Mouse (Mus musculus) embryonic facial prominence, embryonic 14.5 days (tissue): ENCODE results near the gene Smox. TPM values are rescaled to one million over a fixed set of nuclear protein-coding genes. Genes with fewer than 3 reads are reported as not detected.

Source experiments
- ATAC-seq: fragments of 200-750 bp; cut with Nextera tagmentation; 2 replicates; pipeline ENCODE4 v1.8.0; 2017; ENCODE audit warnings: low read depth, moderate number of reproducible peaks, moderate TSS enrichment
- DNase-seq: peaks from one replicate; pipeline ENCODE4 v3.0.0-alpha.2; 2015; ENCODE audit warnings: low spot score
- H3K27ac ChIP-seq: fragments of 300-500 bp; sonication (generic); replicated peaks from 2 replicates; pipeline ENCODE4 v1.5.1; 2014; ENCODE audit warnings: low read depth, mild to moderate bottlenecking, low read length, moderate library complexity
- H3K27me3 ChIP-seq: fragments of 300-500 bp; sonication (generic); replicated peaks from 2 replicates; pipeline ENCODE4 v1.6.1; 2014; ENCODE audit warnings: low read length; ENCODE audit not compliant: control insufficient read depth, insufficient read depth
- H3K36me3 ChIP-seq: fragments of 300-500 bp; sonication (generic); 2 replicates; pipeline ENCODE4 v1.6.1; 2014; ENCODE audit warnings: low read length, mixed read lengths; ENCODE audit not compliant: control insufficient read depth, insufficient read depth
- H3K4me1 ChIP-seq: fragments of 300-500 bp; sonication (generic); 2 replicates; pipeline ENCODE4 v1.6.1; 2014; ENCODE audit warnings: antibody characterized with exemption, low read length; ENCODE audit not compliant: control insufficient read depth, insufficient read depth
- H3K4me2 ChIP-seq: fragments of 300-500 bp; sonication (generic); 2 replicates; pipeline ENCODE4 v1.6.1; 2014; ENCODE audit warnings: low read depth, mild to moderate bottlenecking, low read length, moderate library complexity, mixed read lengths
- H3K4me3 ChIP-seq: fragments of 300-500 bp; sonication (generic); 2 replicates; pipeline ENCODE4 v1.5.1; 2014; ENCODE audit warnings: low read depth, mild to moderate bottlenecking, low read length
- H3K9ac ChIP-seq: fragments of 300-500 bp; sonication (generic); 2 replicates; pipeline ENCODE4 v1.6.1; 2014; ENCODE audit warnings: low read depth, mild to moderate bottlenecking, low read length, moderate library complexity, mixed read lengths
- H3K9me3 ChIP-seq: fragments of 300-500 bp; sonication (generic); 2 replicates; pipeline ENCODE4 v1.6.1; 2016; ENCODE audit warnings: low read length; ENCODE audit not compliant: control insufficient read depth
- WGBS: fragments of 180-500 bp; shearing (Covaris S2); extraction: QIAGEN DNeasy Blood & Tissue Kit; methylation state at CpG from one replicate; pipeline ENCODE4 v1.1.7; 2014; 5-methylcytosine and 5-hydroxymethylcytosine counted together
- polyA plus RNA-seq: library from polyadenylated mRNA; unstranded; fragments of >200 nt; fragmentation: Nextera tagmentation; extraction: Ambion mirVana; gene quantifications from 2 replicates; pipeline ENCODE4 v1.2.1, GENCODE M21; 2014

Smox gene
- 28.9 and 33.2 TPM in 2 replicates for polyA plus RNA-seq

- Histone ChIP-seq H3K4me2 (peak within 1 kb of the TSS; percentile 94), H3K9me3 (no peaks in the 10 kb centered on the region), H3K9ac (peak within 1 kb of the TSS; percentile 89), H3K4me3 (peak within 1 kb of the TSS; percentile 91), H3K27me3 (no peaks in the 10 kb centered on the region), H3K36me3 (no peaks in the 10 kb centered on the region), H3K27ac (peak within 1 kb of the TSS; percentile 71), H3K4me1 (peaks cover 24% of the 10 kb centered on the region)
- ATAC-seq: no peak
- no peak for DNase-seq
- WGBS: 20% methylated on average over 7 of the region's 7 CpGs
These were observed at the start of gene Smox for GRCm38 (mm10) chr2:131491196-131491595. Smox (plus strand) TSS chr2:131491496.

DNA sequence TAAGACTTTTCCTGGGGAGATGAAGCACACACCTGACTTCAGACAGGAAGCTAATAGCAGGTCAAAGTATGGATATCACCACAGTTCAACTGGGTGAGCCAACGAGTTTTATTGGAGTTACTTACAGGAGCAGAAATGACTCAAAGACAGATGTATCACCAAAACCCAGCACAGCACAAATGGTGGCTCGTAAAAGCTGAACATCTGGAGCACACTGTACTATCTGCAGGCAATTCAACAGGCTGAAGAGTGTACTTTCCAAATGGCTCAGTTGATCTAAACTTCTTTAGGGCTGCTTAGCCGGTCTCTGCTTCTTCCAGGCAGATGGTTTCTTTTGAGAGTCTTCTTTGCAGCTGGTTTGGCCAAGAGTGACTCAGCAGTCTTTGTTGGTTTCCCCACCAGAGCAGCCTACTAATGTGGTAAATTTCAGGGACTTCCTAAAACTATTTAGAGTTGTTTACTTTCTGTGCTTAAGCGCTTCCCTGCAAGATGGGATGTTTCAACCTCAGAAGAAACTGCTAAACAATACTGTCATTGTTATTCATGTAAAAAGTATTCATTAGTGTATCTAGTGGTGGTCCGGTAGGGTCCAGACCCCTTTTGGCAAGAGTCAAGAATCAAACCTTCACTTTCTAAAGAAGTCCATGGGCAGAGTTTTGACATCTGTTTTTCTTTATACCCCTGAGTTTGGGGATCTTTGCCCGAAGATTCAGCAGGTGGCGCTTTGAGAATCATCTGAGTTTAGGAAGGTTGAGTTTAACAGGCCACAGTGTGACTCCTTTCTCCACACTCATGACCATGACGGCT lies 48.0 kb upstream of the Smox start:
- no peaks in the 10 kb centered on the region for H3K27me3 ChIP-seq
- 55% methylated on average over 8 of the region's 8 CpGs for WGBS
- H3K9ac ChIP-seq: no peak overlapping the region
- no peaks in the 10 kb centered on the region for H3K4me1 ChIP-seq
- H3K36me3 ChIP-seq: no peaks in the 10 kb centered on the region
- H3K9me3 ChIP-seq: no peaks in the 10 kb centered on the region
- H3K27ac ChIP-seq: no peak overlapping the region
- ATAC-seq (no peak), DNase-seq (peak; percentile 11)
- H3K4me2 ChIP-seq: no peak overlapping the region
- no peak overlapping the region for H3K4me3 ChIP-seq

GRCm38 (mm10) chr2:131443891-131444190 lies 47.5 kb upstream of the Smox start:
- no peak overlapping the region for H3K4me3 ChIP-seq
- H3K27me3 ChIP-seq: no peaks in the 10 kb centered on the region
- H3K36me3 ChIP-seq: no peaks in the 10 kb centered on the region
- no peak overlapping the region for H3K27ac ChIP-seq
- DNase-seq (no peak), ATAC-seq (no peak)
- H3K9ac ChIP-seq: no peak overlapping the region
- no peaks in the 10 kb centered on the region for H3K4me1 ChIP-seq
- 29% methylated on average over 1 of the region's 1 CpGs for WGBS
- H3K4me2 ChIP-seq: no peak overlapping the region
- no peaks in the 10 kb centered on the region for H3K9me3 ChIP-seq

DNA sequence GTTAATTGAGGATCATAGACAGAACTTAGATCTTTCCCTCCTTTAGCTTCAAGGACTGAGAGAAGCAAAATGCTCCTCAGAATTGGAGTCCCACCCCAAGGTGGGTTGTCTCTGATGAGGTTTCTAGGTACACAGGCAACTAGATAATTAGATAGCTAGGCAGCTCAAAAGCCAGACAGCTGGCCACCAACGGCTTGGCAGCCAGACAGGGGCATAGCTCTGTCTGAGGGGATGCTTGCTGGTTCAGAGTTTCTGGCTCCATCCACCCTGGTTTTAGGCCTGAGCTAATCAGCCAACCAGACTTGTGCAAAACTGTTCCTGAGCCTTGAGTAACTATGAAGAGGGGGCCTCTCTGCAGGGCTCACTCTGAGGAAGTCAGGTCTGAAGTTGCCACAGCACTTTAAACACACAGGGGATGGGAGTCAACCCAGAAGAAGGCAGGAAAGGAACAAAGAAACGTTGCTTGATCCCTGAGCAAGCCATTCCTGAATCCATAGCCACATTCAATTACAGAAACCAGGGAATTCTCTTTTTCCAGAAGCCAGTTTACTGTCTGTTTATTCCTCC lies 44.8 kb upstream of the Smox start:
- Histone ChIP-seq H3K27ac (no peak overlapping the region), H3K36me3 (no peaks in the 10 kb centered on the region), H3K9ac (no peak overlapping the region), H3K4me3 (no peak overlapping the region), H3K4me1 (no peaks in the 10 kb centered on the region), H3K4me2 (no peak overlapping the region), H3K27me3 (no peaks in the 10 kb centered on the region), H3K9me3 (no peaks in the 10 kb centered on the region)
- 63% methylated on average over 2 of the region's 2 CpGs for WGBS
- no peak for DNase-seq
- no peak for ATAC-seq

DNA sequence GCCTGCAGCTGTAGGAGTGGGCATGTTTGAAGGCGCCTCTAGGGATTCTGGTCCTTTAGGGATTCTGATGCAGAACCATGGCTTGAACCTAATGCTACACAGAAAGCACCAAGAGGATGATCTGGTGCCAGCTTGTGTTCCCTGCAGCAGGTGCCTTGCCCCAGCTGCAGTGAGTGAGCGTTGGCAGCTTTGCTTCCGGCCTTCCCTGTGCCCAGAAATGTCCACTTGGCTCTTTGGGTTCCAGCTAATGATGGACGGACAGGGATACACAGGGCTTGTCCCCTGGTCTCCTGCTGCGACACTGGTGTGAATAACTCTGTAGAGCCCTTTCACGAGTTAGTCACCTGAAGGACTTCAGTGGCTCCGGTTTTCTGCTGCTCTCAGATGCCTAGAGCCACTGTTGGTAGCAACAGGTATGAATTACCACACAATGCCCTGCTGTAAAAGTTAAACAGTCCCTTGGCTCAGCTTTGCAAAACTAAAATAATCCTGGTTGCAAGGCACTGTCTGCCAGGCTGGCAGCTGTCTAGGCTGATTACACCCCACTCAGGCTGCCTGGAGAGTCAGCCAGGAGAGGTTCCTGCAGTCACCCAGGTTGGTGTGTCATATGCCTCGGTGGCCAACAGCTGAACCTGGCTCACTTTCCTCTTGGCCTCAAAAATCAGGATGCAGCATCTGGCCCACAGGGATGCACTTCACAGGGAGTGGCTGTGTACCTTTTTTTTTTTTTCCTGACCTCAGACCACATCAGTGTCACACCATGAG lies 43.5 kb upstream of the Smox start:
- Histone ChIP-seq H3K4me2 (no peak overlapping the region), H3K4me3 (no peak overlapping the region), H3K36me3 (no peaks in the 10 kb centered on the region), H3K9ac (no peak overlapping the region), H3K4me1 (peaks cover 6% of the 10 kb centered on the region; the same call in 1 of the 2 replicates), H3K27me3 (no peaks in the 10 kb centered on the region), H3K9me3 (no peaks in the 10 kb centered on the region), H3K27ac (no peak overlapping the region)
- WGBS: 80% methylated on average over 8 of the region's 8 CpGs
- DNase-seq (no peak), ATAC-seq (no peak)

- Histone ChIP-seq H3K4me1 (peaks cover 6% of the 10 kb centered on the region; the same call in 1 of the 2 replicates), H3K9me3 (no peaks in the 10 kb centered on the region), H3K4me3 (no peak overlapping the region), H3K4me2 (no peak overlapping the region), H3K27me3 (no peaks in the 10 kb centered on the region), H3K9ac (no peak overlapping the region), H3K36me3 (no peaks in the 10 kb centered on the region), H3K27ac (no peak overlapping the region)
- no peak for ATAC-seq
- no peak for DNase-seq
These were observed 42.9 kb upstream of the Smox start for GRCm38 (mm10) chr2:131448353-131448752.

DNA sequence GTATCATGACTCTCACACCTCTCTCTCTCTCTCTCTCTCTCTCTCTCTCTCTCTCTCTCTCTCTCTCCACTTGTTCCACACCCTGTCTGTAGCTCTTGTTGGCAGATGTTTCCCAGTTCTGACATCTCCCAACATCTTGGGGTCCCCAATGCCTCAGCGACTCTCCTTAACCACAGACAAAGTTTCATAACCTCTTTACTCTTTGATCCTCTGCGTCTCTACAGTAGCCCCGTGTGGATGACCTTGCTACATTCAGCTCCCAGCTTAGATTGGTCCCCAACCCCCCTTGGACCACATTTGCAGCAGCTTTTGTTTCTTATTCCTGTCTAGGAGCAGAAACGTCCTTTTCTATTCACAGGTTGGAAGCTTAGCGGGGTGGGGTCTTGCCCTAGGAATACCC lies 41.6 kb upstream of the Smox start:
- DNase-seq (no peak), ATAC-seq (no peak)
- 58% methylated on average over 5 of the region's 5 CpGs for whole genome bisulfite sequencing
- Histone ChIP-seq H3K4me2 (no peak overlapping the region), H3K27me3 (no peaks in the 10 kb centered on the region), H3K9ac (no peak overlapping the region), H3K4me1 (peaks cover 6% of the 10 kb centered on the region; the same call in 1 of the 2 replicates), H3K36me3 (no peaks in the 10 kb centered on the region), H3K27ac (no peak overlapping the region), H3K4me3 (no peak overlapping the region), H3K9me3 (no peaks in the 10 kb centered on the region)

DNA sequence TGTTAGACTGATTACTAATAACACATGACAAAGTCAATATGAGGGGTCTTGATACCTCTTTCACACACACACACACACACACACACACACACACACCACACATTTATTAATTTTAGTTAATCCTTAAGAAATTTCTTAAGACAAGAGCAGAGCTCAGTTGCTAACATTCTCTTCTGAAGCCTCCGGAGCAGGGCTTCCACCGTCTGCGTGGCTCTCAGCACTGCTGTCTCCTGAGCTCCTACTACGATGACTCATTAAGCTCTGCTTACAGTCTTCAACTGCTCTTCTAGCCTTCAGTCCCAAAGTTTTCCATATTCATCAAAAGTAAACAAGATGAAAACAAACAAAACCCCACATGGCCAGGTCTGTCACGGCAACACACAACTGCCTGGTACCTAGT lies 40.8 kb upstream of the Smox start:
- 91% methylated on average over 5 of the region's 5 CpGs for WGBS
- Histone ChIP-seq H3K27me3 (no peaks in the 10 kb centered on the region), H3K4me1 (peaks cover 6% of the 10 kb centered on the region; the same call in 1 of the 2 replicates), H3K9ac (no peak overlapping the region), H3K4me3 (no peak overlapping the region), H3K9me3 (no peaks in the 10 kb centered on the region), H3K36me3 (no peaks in the 10 kb centered on the region), H3K4me2 (no peak overlapping the region), H3K27ac (no peak overlapping the region)
- no peak for ATAC-seq
- no peak for DNase-seq
